Mouse (Mus musculus) heart, embryonic 11.5 days (tissue): Measurements from ENCODE around the gene Ccsap. TPM values are rescaled to one million over a fixed set of nuclear protein-coding genes. Genes with fewer than 3 reads are reported as not detected.

Experiments
- ATAC-seq: fragments of 200-750 bp; cut with Nextera tagmentation; replicated peaks from 2 replicates; pipeline ENCODE4 v1.8.0; 2017; ENCODE audit warnings: moderate library complexity; ENCODE audit not compliant: insufficient number of reproducible peaks, low FRiP score, low TSS enrichment
- H3K27ac ChIP-seq: fragments of 300-500 bp; sonication (generic); 2 replicates; pipeline ENCODE4 v1.5.1; 2014; ENCODE audit warnings: mild to moderate bottlenecking, low read depth, low read length
- H3K27me3 ChIP-seq: fragments of 300-500 bp; sonication (generic); 2 replicates; pipeline ENCODE4 v1.6.1; 2014; ENCODE audit warnings: mild to moderate bottlenecking, low read length, mixed read lengths; ENCODE audit not compliant: control insufficient read depth, insufficient read depth
- H3K36me3 ChIP-seq: fragments of 300-500 bp; sonication (generic); 2 replicates; pipeline ENCODE4 v1.6.1; 2014; ENCODE audit warnings: mild to moderate bottlenecking, low read length, moderate library complexity, mixed read lengths; ENCODE audit not compliant: control insufficient read depth, insufficient read depth
- H3K4me1 ChIP-seq: fragments of 300-500 bp; sonication (generic); 2 replicates; pipeline ENCODE4 v1.6.1; 2014; ENCODE audit warnings: low read length; ENCODE audit not compliant: control insufficient read depth, insufficient read depth
- H3K4me2 ChIP-seq: fragments of 300-500 bp; sonication (generic); 2 replicates; pipeline ENCODE4 v1.6.1; 2014; ENCODE audit warnings: mild to moderate bottlenecking, moderate library complexity
- H3K4me3 ChIP-seq: fragments of 300-500 bp; sonication (generic); 2 replicates; pipeline ENCODE4 v1.5.1; 2014; ENCODE audit warnings: low read depth, low read length
- H3K9ac ChIP-seq: fragments of 300-500 bp; sonication (generic); 2 replicates; pipeline ENCODE4 v1.6.1; 2014; ENCODE audit warnings: mild to moderate bottlenecking, low read depth, low read length, moderate library complexity
- H3K9me3 ChIP-seq: fragments of 300-500 bp; sonication (generic); replicated peaks from 2 replicates; pipeline ENCODE4 v1.6.1; 2016; ENCODE audit warnings: low read length; ENCODE audit not compliant: control insufficient read depth
- WGBS: fragments of 180-500 bp; shearing (Covaris S2); extraction: QIAGEN DNeasy Blood & Tissue Kit; methylation state at CpG from one replicate; pipeline ENCODE4 v1.1.7; 2014; ENCODE audit not compliant: insufficient replicate concordance; 5-methylcytosine and 5-hydroxymethylcytosine counted together
- polyA plus RNA-seq: library from polyadenylated mRNA; unstranded; fragments of >200 nt; fragmentation: Nextera tagmentation; extraction: Ambion mirVana; gene quantifications from 2 replicates; pipeline ENCODE4 v1.2.1, GENCODE M21; 2014

The Ccsap gene
- polyA plus RNA-seq, 1 experiment from 2014 or later, result 4.0 TPM

- Histone ChIP-seq H3K9ac (no peak overlapping the region), H3K4me1 (peaks cover 12% of the 10 kb centered on the region; the same call in 1 of the 2 replicates), H3K4me3 (no peak overlapping the region), H3K27me3 (no peaks in the 10 kb centered on the region), H3K27ac (no peak overlapping the region), H3K9me3 (no peaks in the 10 kb centered on the region), H3K4me2 (no peak overlapping the region), H3K36me3 (no peaks in the 10 kb centered on the region)
- ATAC-seq, result no peak
- WGBS, result 24% methylated on average over 6 of the region's 6 CpGs
Observed at GRCm38 (mm10) chr8:123873364-123873763, 13.4 kb upstream of the Ccsap start.

- Histone ChIP-seq H3K4me2 (peak overlapping the region; percentile 8), H3K4me1 (peaks cover 12% of the 10 kb centered on the region; the same call in 1 of the 2 replicates), H3K27ac (0 out of 2 replicates have a peak overlapping the region, but pooled peaks have one; percentile 37), H3K36me3 (no peaks in the 10 kb centered on the region), H3K9ac (0 out of 2 replicates have a peak overlapping the region, but pooled peaks have one; percentile 10), H3K9me3 (no peaks in the 10 kb centered on the region), H3K27me3 (no peaks in the 10 kb centered on the region), H3K4me3 (no peak overlapping the region)
- ATAC-seq, result no peak
- 52% methylated on average over 9 of the region's 9 CpGs for WGBS
Observed at GRCm38 (mm10) chr8:123872048-123872447, 12.0 kb upstream of the Ccsap start.

GRCm38 (mm10) chr8:123866971-123867370, 7.0 kb upstream of the Ccsap start:
- H3K27me3 ChIP-seq, result no peaks in the 10 kb centered on the region; the same call in 1 of the 2 replicates
- H3K9ac ChIP-seq, result no peak overlapping the region
- no peaks in the 10 kb centered on the region for H3K9me3 ChIP-seq
- H3K36me3 ChIP-seq, result no peaks in the 10 kb centered on the region
- H3K4me2 ChIP-seq, result no peak overlapping the region
- H3K27ac ChIP-seq, result no peak overlapping the region
- 40% methylated on average over 5 of the region's 5 CpGs for WGBS
- no peak overlapping the region for H3K4me3 ChIP-seq
- H3K4me1 ChIP-seq, result peaks cover 4% of the 10 kb centered on the region
- ATAC-seq, result no peak

GRCm38 (mm10) chr8:123865786-123866185, 5.8 kb upstream of the Ccsap start:
- Histone ChIP-seq H3K4me1 (peaks cover 3% of the 10 kb centered on the region; the same call in 1 of the 2 replicates), H3K9ac (no peak overlapping the region), H3K4me2 (no peak overlapping the region), H3K27me3 (no peaks in the 10 kb centered on the region; the same call in 1 of the 2 replicates), H3K9me3 (no peaks in the 10 kb centered on the region), H3K36me3 (no peaks in the 10 kb centered on the region), H3K4me3 (no peak overlapping the region), H3K27ac (no peak overlapping the region)
- no peak for ATAC-seq
- 70% methylated on average over 7 of the region's 7 CpGs for WGBS

- H3K9me3 ChIP-seq, result no peaks in the 10 kb centered on the region
- peaks cover 10% of the 10 kb centered on the region for H3K4me1 ChIP-seq
- no peak overlapping the region for H3K9ac ChIP-seq
- H3K27me3 ChIP-seq, result peaks cover 4% of the 10 kb centered on the region
- H3K36me3 ChIP-seq, result no peaks in the 10 kb centered on the region
- H3K27ac ChIP-seq, result no peak overlapping the region
- peak overlapping the region; percentile 94; the same call in 1 of the 2 replicates for H3K4me3 ChIP-seq
- whole genome bisulfite sequencing, result 65% methylated on average over 4 of the region's 4 CpGs
- peak overlapping the region; percentile 70; the same call in 1 of the 2 replicates for H3K4me2 ChIP-seq
- ATAC-seq, result no peak
Observed at GRCm38 (mm10) chr8:123860386-123860785, 377 bp upstream of the Ccsap start.

- ATAC-seq, result peak; percentile 96
- H3K36me3 ChIP-seq, result no peaks in the 10 kb centered on the region
- peak overlapping the region; percentile 94 for H3K4me3 ChIP-seq
- peak overlapping the region; percentile 70 for H3K4me2 ChIP-seq
- H3K27me3 ChIP-seq, result peaks cover 4% of the 10 kb centered on the region
- no peaks in the 10 kb centered on the region for H3K9me3 ChIP-seq
- H3K9ac ChIP-seq, result peak overlapping the region; percentile 76
- H3K27ac ChIP-seq, result peak overlapping the region; percentile 50; the same call in 1 of the 2 replicates
- WGBS, result under 1% methylated on average over 68 of the region's 79 CpGs
- peaks cover 7% of the 10 kb centered on the region for H3K4me1 ChIP-seq
Observed at GRCm38 (mm10) chr8:123858941-123859647, 915 bp downstream of the Ccsap start.

GRCm38 (mm10) chr8:123858574-123858940, 1.5 kb downstream of the Ccsap start:
- peaks cover 4% of the 10 kb centered on the region for H3K27me3 ChIP-seq
- peak overlapping the region; percentile 70 for H3K4me2 ChIP-seq
- peak overlapping the region; percentile 76 for H3K9ac ChIP-seq
- H3K4me1 ChIP-seq, result peaks cover 7% of the 10 kb centered on the region
- 0 out of 2 replicates have a peak overlapping the region, but pooled peaks have one; percentile 50 for H3K27ac ChIP-seq
- H3K4me3 ChIP-seq, result peak overlapping the region; percentile 94
- no peaks in the 10 kb centered on the region for H3K9me3 ChIP-seq
- under 1% methylated on average over 17 of the region's 17 CpGs for WGBS
- H3K36me3 ChIP-seq, result no peaks in the 10 kb centered on the region
- no peak; the same call in 1 of the 2 replicates for ATAC-seq

- Histone ChIP-seq H3K27ac (no peak overlapping the region), H3K4me1 (peaks cover 7% of the 10 kb centered on the region), H3K4me2 (no peak overlapping the region), H3K9ac (no peak overlapping the region), H3K27me3 (peaks cover 4% of the 10 kb centered on the region), H3K9me3 (no peaks in the 10 kb centered on the region), H3K4me3 (no peak overlapping the region), H3K36me3 (no peaks in the 10 kb centered on the region)
- ATAC-seq, result no peak
- 70% methylated on average over 3 of the region's 3 CpGs for WGBS
Observed at GRCm38 (mm10) chr8:123857361-123857760, 2.6 kb downstream of the Ccsap start.
